Mouse (Mus musculus): ENCODE data around the gene Ddx54.

Ddx54 gene

GRCm38 (mm10) chr5:120645851-120646250 is 33.3 kb downstream of the Ddx54 start:
- DNase-seq (ENCODE audit: low spot score in 2 of 2), result no peak

GRCm38 (mm10) chr5:120647361-120647760 is 34.8 kb downstream of the Ddx54 start:
- DNase-seq (ENCODE audit: low spot score in 2 of 2), result no peak

GRCm38 (mm10) chr5:120647814-120648491 is 35.4 kb downstream of the Ddx54 start:
- peak; percentile 40 to 42 for DNase-seq (ENCODE audit: low spot score in 2 of 2)

- DNase-seq (ENCODE audit: low spot score in 2 of 2), result peak; percentile 93
These were observed 36.2 kb downstream of the Ddx54 start, which contains the start of gene Rasal1 for GRCm38 (mm10) chr5:120648569-120649373. Rasal1 (plus strand) TSS chr5:120648812.

- peak; percentile 57 to 62 for DNase-seq (ENCODE audit: low spot score in 2 of 2)
These were observed 36.9 kb downstream of the Ddx54 start for GRCm38 (mm10) chr5:120649374-120649933.

GRCm38 (mm10) chr5:120649938-120650337 is 37.4 kb downstream of the Ddx54 start:
- DNase-seq (ENCODE audit: low spot score in 2 of 2), result peak in 1 of 2 experiments; percentile 31

GRCm38 (mm10) chr5:120651230-120651629 is 38.7 kb downstream of the Ddx54 start:
- DNase-seq (ENCODE audit: low spot score in 2 of 2), result no peak

- no peak for DNase-seq (ENCODE audit: low spot score in 2 of 2)
These were observed 40.6 kb downstream of the Ddx54 start for GRCm38 (mm10) chr5:120652915-120653701.

- DNase-seq (ENCODE audit: low spot score in 2 of 2), result no peak
These were observed 41.3 kb downstream of the Ddx54 start for GRCm38 (mm10) chr5:120653873-120654272.

- DNase-seq (ENCODE audit: low spot score in 2 of 2), result no peak
These were observed 43.8 kb downstream of the Ddx54 start for GRCm38 (mm10) chr5:120656281-120656751.

- DNase-seq (ENCODE audit: low spot score in 2 of 2), result no peak
These were observed 48.3 kb downstream of the Ddx54 start for GRCm38 (mm10) chr5:120660816-120661215.

- no peak for DNase-seq (ENCODE audit: low spot score in 2 of 2)
These were observed 52.3 kb downstream of the Ddx54 start for GRCm38 (mm10) chr5:120664888-120665287.

GRCm38 (mm10) chr5:120668761-120669160 is 56.2 kb downstream of the Ddx54 start:
- no peak for DNase-seq (ENCODE audit: low spot score in 2 of 2)

GRCm38 (mm10) chr5:120670132-120670531 is 57.6 kb downstream of the Ddx54 start:
- no peak for DNase-seq (ENCODE audit: low spot score in 2 of 2)

GRCm38 (mm10) chr5:120671865-120672264 is 59.3 kb downstream of the Ddx54 start:
- no peak for DNase-seq (ENCODE audit: low spot score in 2 of 2)

GRCm38 (mm10) chr5:120673626-120674025 is 61.1 kb downstream of the Ddx54 start:
- peak; percentile 67 to 85 for DNase-seq (ENCODE audit: low spot score in 2 of 2)

GRCm38 (mm10) chr5:120674229-120675145 is 61.9 kb downstream of the Ddx54 start:
- peak; percentile 56 to 63 for DNase-seq (ENCODE audit: low spot score in 2 of 2)

- DNase-seq (ENCODE audit: low spot score in 2 of 2), result no peak
These were observed 65.0 kb downstream of the Ddx54 start for GRCm38 (mm10) chr5:120677516-120677915.
